Mouse (Mus musculus): ENCODE data around the gene Eif2d.

DNA sequence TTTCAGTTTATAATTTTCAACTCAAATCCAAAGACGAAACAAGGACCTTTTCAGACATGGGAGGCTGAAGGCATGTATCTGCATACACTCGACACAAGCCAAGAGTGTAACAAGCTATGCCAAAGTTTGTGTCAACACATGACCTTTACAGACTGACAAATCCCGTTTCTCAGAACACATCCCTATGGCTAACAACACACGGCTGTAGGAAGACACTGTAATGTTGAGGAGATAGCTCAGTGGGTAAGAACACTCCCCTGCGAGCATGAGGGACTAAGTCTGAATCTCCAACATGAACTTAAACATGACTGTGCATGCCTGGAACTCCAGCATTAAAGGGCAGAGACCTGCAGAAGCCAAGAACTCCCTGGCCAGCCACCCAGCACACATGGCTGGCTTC is 53.4 kb downstream of the Eif2d start:
- TF ChIP-seq CTCF (IDR thresholded peaks at IDR 0.05; ENCODE audit: borderline replicate concordance, insufficient read depth, low read depth, low read length) (no peak), POLR2A (IDR thresholded peaks at IDR 0.05; ENCODE audit: borderline replicate concordance, insufficient read depth, low read length) (no peak)
